Mouse (Mus musculus): ENCODE measurements around the gene Hacl1. TPM values are rescaled to one million over a fixed set of nuclear protein-coding genes. Genes with fewer than 3 reads are reported as not detected.

Hacl1 gene
- polyA plus RNA-seq, 1 experiment: 10.7 TPM

DNA sequence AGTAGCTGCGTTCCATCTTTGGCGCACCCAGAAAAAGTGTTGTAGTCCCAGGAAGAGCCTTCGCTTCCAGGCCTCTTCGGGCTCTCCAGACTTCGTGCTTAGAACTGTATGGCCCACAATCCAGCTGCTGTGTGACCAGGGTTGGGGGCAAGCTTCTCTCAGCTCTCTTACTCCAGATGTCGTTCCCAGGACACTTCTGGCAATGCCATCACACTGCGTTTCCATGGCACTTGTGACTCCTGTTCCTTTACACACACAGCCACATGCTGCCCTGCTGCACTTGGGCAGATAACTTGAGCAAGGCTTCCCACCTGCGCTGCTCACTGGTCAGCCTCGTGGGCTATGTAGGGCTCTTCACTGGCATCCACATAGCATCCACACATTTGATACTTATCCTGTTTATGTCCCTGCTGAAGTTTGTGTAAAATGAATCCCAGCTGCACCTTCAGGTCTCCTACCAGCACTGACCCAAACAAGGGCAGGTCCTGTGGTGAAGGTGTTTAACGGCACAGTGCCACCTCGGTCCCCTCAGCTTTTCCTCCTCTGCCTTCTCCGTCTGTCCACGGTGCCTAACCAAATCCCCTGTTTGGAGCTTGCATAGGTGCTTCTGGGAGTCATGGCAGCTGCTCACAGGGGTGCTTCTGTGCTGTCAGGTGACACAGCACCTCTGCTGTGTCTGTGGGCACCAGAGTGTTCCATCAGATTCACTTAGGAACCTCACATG lies 22.5 kb upstream of the Hacl1 start:
- 76% methylated on average over 13 of the region's 13 CpGs for WGBS
- Histone ChIP-seq H3K4me1 (ENCODE audit: control insufficient read depth, insufficient read depth, low read length) (peaks cover 17% of the 10 kb centered on the region), H3K4me3 (replicated peaks; ENCODE audit: extremely low read depth, low read depth, low read length) (no peak overlapping the region)
- DNase-seq: no peak
- TF ChIP-seq POLR2A (IDR thresholded peaks at IDR 0.05; ENCODE audit: borderline replicate concordance, extremely low read depth, low read depth, low read length): no peak
- no peak for TF ChIP-seq CTCF (IDR thresholded peaks at IDR 0.05; ENCODE audit: insufficient read depth, low read length)

- DNase-seq: peak; percentile 69
- 17% methylated on average over 9 of the region's 9 CpGs for WGBS
- Histone ChIP-seq H3K4me1 (ENCODE audit: control insufficient read depth, insufficient read depth, low read length) (peaks cover 15% of the 10 kb centered on the region), H3K4me3 (replicated peaks; ENCODE audit: extremely low read depth, low read depth, low read length) (no peak overlapping the region)
- TF ChIP-seq POLR2A (IDR thresholded peaks at IDR 0.05; ENCODE audit: borderline replicate concordance, extremely low read depth, low read depth, low read length): peak; percentile 35; the same call in 1 of the 2 replicates
- no peak for TF ChIP-seq CTCF (IDR thresholded peaks at IDR 0.05; ENCODE audit: insufficient read depth, low read length)
Observed at GRCm38 (mm10) chr14:31662555-31663211, 21.6 kb upstream of the Hacl1 start.

DNA sequence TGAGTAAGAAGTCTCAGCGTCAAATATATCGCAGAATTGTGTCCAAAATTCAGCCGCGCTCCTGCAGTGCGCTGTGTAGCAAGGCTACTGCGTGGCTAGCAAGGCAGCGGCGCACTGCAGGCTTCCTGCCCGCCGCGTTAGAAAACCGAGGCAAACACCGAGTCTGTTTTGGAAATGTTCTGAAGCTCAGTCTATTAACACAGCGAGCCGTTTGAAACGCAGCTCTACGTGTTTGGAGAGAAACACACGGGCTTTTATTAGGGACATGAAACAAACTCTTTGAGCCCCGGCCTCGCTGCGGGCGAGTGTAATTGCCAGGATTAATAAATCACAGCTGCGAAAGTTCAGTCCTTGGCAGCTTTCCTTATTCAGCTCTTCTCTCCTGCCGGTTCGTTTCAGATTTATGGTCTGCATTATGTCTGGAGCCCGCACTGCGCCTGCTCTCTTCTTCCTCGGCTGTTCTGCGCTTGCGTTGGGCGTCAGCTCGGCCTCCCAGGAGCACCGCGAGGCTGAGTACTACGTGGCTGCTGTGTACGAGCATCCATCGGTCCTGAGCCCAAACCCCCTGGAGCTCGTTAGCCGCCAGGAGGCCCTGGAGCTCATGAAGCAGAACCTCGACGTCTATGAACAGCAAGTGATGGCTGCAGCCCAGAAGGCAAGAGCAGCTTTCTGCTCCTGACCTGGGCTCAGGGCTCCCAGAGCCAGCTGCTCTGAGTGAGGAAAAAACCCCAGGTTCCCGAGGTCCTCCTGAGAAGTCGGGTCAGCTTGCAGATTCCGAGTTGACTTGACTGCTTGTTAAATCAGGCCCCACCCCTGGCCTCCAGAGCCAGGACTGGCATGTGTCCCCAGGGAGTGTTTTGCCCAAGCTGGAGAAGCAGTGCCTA lies 20.8 kb upstream of the Hacl1 start:
- Histone ChIP-seq H3K4me3 (replicated peaks; ENCODE audit: extremely low read depth, low read depth, low read length) (peak overlapping the region; percentile 63), H3K4me1 (ENCODE audit: control insufficient read depth, insufficient read depth, low read length) (peaks cover 16% of the 10 kb centered on the region)
- TF ChIP-seq POLR2A (IDR thresholded peaks at IDR 0.05; ENCODE audit: borderline replicate concordance, extremely low read depth, low read depth, low read length): peak; percentile 69; the same call in 1 of the 2 replicates
- TF ChIP-seq CTCF (IDR thresholded peaks at IDR 0.05; ENCODE audit: insufficient read depth, low read length): 0 out of 2 replicates have a peak, but pooled peaks have one; percentile 4
- WGBS: 6% methylated on average over 44 of the region's 44 CpGs
- peak; percentile 75 for DNase-seq

DNA sequence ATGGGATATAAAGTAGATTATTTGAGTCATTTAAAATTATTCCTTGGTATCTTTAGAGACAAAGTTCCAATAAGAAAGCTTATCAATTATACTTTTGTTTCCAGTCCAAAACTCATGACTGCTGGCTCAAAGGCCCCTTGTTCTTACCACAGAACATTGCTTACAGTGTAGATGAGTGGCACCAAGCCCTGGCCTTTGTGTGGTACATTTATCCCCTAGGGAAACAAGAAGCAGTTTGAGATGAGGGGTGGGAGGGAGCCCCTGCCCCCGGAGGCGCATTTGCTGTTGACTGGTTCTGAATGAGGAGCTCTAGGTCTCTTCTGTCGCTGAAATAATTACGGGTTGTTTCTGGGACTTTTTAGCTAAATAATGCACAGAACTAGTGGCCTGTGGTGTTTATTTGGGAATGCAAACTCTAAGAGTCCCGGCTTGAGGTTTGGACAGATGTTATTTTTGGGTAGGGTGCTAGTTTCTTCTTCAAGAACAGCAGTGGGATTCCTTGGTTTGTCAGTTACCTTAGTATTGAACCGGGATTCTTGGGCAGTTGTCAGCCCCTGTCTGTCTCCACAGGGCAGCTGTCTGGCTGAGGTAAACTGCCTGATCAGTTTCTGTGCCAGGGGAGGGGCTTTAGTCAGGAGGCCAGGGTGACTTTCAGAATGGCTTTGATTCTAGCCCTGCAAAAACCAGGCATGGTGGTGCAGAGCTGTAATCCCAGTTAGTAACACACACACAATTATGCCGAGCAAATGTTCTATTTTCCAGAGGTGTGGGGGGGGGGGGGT lies 19.4 kb upstream of the Hacl1 start:
- WGBS: 72% methylated on average over 7 of the region's 7 CpGs
- DNase-seq: no peak
- H3K4me3 ChIP-seq (replicated peaks; ENCODE audit: extremely low read depth, low read depth, low read length): no peak overlapping the region
- TF ChIP-seq POLR2A (IDR thresholded peaks at IDR 0.05; ENCODE audit: borderline replicate concordance, extremely low read depth, low read depth, low read length): no peak
- no peak for TF ChIP-seq CTCF (IDR thresholded peaks at IDR 0.05; ENCODE audit: insufficient read depth, low read length)
- peaks cover 16% of the 10 kb centered on the region for H3K4me1 ChIP-seq (ENCODE audit: control insufficient read depth, insufficient read depth, low read length)

DNA sequence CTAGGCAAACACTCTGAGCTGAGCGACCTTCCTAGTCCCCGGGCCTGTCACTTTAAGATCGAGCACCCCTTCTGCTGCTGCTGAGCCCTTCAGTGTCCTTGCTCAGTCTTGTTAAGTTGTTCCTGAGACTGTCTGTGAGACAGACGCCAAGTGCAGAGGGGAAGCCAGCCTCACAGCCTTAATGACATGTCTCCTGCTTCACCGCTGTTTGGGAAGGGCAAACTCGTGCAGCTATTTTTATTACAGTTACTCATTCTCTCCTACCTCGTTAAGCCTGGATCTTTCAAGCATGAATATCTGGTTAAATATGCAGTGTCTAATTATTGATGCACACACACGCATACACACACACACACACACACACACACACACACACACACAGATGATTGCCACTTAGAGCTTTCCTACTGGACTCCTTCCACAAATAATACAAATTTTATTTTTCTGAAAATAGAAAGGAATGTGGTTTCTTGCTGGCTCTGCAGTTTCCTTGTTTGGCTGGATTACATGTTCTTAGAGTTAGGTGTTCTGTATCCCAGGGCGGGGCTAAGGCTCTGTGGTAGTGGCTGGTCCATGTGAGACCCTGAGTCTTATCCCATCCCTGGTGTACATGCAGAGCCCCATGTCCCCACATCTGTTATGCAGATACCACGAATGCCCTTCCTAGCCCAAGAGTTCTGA lies 18.6 kb upstream of the Hacl1 start:
- DNase-seq: peak; percentile 4
- 44% methylated on average over 10 of the region's 10 CpGs for WGBS
- Histone ChIP-seq H3K4me3 (replicated peaks; ENCODE audit: extremely low read depth, low read depth, low read length) (no peak overlapping the region), H3K4me1 (ENCODE audit: control insufficient read depth, insufficient read depth, low read length) (peaks cover 16% of the 10 kb centered on the region)
- no peak for TF ChIP-seq POLR2A (IDR thresholded peaks at IDR 0.05; ENCODE audit: borderline replicate concordance, extremely low read depth, low read depth, low read length)
- no peak for TF ChIP-seq CTCF (IDR thresholded peaks at IDR 0.05; ENCODE audit: insufficient read depth, low read length)

- H3K4me3 ChIP-seq (replicated peaks; ENCODE audit: extremely low read depth, low read depth, low read length): no peak overlapping the region
- WGBS: 92% methylated on average over 8 of the region's 8 CpGs
- no peak for DNase-seq
- peaks cover 10% of the 10 kb centered on the region for H3K4me1 ChIP-seq (ENCODE audit: control insufficient read depth, insufficient read depth, low read length)
- TF ChIP-seq CTCF (IDR thresholded peaks at IDR 0.05; ENCODE audit: insufficient read depth, low read length) (no peak), POLR2A (IDR thresholded peaks at IDR 0.05; ENCODE audit: borderline replicate concordance, extremely low read depth, low read depth, low read length) (no peak)
Observed at GRCm38 (mm10) chr14:31658126-31658680, 17.1 kb upstream of the Hacl1 start.

DNA sequence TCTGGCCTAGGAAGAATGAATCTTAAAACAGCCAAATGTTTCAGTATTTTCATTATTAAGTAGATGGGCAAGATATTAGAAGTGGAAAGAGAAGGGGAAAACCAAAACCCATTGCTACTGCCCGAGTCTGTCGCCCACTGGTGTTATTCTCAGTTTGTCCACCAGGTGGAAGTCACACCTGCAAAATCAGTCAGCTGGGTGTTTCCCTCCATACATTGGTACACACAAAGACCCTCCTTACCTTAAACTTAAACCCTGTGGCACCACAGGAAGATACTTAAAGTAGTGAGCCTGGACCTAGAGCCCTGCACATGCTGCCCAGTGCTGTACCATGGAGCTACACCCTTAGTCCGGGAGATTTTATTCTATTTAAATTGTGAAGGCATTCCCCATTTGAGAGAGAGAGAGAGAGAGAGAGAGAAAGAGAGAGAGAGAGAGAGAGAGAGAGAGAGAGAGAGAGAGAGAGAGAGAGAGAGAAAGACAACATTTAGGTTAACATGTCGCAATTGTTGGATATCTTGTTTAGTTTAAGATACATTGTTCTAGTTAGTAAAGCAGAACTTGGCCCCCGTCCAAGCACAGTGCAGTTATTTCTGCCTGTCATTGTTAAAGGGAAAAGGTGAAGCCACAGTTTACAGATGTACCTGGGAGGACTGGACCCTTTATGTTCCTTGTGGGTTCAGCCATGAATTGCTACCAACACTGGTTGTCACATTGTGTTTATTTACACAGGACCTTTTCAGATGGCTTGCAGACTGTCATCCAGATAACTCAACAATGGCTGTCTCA lies 16.0 kb upstream of the Hacl1 start:
- DNase-seq: peak; percentile 68

More for the DNA sequence above, 16.0 kb upstream of the Hacl1 start:
- Histone ChIP-seq H3K4me3 (replicated peaks; ENCODE audit: extremely low read depth, low read depth, low read length) (no peak overlapping the region), H3K4me1 (ENCODE audit: control insufficient read depth, insufficient read depth, low read length) (peaks cover 5% of the 10 kb centered on the region)
- TF ChIP-seq CTCF (IDR thresholded peaks at IDR 0.05; ENCODE audit: insufficient read depth, low read length) (peak; percentile 74), POLR2A (IDR thresholded peaks at IDR 0.05; ENCODE audit: borderline replicate concordance, extremely low read depth, low read depth, low read length) (no peak)
- 13% methylated on average over 5 of the region's 5 CpGs for WGBS

Data from lung, adult 2 months (tissue).